Mouse (Mus musculus) A20 (cell line): ENCODE measurements around the gene 3110009E18Rik.

Experiments
- DNase-seq: peaks from one replicate; pipeline ENCODE4 v3.0.0-alpha.2; 2011; ENCODE audit warnings: low read depth, low spot score

3110009E18Rik gene

DNA sequence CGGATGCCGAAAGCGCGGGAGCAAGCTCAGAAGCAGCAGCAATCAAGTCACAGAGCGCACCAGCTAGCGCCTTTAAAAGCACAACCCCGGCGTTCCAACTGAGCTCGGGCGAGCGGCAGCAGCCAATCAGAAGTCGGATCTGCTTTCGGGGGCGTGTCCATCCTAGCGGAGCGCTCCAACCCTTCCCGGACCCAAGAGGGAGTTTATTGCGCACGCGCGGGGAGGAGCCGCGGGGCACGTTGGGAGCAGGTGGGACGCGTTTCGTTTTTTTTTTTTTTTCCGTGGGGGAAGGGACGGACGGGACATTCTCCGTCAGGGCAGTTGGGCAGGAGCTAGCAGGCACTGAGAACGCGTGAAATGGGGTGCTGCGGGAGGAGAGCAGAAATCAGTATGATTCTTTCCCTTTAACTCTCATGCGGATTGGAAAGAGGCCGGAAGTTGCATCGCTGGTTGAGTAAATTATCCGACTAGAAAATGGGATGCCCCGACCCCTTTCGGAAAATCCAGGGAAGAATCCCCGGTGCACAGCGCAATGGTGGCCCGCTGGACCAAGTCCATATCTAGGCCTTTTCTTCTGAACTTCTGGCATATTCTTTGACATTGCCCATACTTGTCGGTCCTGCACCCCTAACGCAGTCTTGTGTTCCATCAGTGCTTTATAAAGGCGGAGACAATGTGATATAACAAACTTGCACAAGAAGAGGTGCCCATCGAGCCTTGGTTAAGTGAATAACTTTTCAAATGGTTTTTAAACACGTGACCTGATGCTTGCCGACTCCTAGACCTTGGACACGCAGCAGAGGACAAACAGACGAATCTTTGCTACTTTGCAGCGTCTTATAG lies at the start of gene 3110009E18Rik, which contains the start of gene Dbi:
3110009E18Rik (plus strand) TSS at position 219 of the 843 bp plus-strand sequence.
Dbi (minus strand) TSS at position 110 of the 843 bp plus-strand sequence.
- peak; percentile 99 for DNase-seq

DNA sequence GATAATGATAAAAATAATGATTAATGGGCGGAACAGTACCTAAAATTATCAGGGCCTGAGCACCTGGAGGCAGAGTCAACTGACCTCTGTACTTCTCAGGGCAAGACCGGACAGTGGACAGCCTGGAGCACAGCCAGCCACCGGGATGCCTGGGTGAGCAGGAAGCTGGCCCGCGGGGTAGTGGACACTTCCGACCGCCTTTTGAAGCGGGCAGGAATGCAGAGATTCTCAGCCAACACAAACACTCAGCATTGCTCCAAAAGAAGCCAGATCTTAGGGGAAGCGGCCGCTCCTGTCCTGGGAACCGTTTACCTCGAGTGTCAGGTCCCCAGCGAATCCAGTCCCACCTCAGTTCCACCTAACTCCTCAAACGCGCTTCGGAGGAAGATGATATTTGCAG lies 48.1 kb upstream of the 3110009E18Rik start:
- DNase-seq, result no peak

DNA sequence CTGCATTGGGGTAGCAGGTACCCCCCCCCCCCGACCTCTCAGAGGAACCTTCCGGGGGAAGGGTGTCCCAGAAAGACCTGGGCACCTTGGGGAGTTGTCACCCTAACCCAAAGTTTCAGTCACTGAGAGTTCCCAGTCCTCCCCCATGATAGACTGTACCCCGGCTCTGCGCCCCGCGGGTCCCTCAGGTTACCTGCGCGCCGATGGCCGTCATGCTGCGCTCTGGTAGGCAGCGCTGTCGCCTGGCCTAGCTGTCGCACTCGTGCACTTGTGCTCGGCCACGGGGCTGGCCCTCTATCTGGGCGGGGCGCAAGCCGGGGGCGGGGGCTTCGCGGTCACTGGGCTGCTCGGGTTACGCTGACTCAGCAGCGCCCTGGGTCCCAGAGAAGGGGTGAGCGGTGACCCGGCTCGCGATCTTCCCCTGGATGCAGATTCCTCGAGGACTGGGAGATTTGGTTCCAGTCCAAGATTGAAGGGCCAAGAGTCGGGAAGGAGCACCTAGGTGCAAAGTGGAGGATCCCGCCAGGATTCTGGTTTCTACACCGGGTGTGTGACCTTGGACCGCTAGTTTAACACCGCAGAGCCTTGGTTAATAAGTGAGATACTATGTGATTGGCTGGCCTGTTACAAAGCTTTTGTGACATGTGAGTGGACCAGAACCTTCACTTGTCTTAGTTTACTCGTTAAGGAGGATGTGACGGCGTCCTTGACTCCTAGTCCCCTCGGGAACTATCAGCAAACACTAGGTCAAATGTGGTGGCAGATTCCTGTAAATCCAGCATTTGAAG lies 47.3 kb upstream of the 3110009E18Rik start, which contains the start of gene Tmem37:
Tmem37 (minus strand) TSS at position 556 of the 788 bp plus-strand sequence.
- no peak for DNase-seq

DNA sequence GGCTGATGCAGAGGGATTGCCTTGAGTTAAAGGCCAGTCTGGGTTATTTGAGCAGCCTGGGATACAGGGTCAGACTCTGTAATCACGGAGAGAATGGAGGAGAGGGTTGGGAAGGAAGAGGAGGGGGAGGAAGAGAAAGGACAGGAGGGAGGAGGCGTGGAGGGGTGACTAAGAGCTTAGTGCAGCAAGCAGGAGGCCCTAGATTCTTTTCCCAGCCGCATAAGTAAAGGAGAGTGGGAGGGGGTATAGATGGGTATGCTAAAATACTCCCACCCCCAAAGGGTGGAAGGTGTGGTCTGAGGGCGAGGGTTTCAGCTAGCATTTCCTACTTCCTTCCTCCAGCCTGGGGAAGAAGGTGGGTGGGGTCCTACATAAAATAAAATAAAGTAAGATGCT lies 46.7 kb upstream of the 3110009E18Rik start:
- no peak for DNase-seq

DNA sequence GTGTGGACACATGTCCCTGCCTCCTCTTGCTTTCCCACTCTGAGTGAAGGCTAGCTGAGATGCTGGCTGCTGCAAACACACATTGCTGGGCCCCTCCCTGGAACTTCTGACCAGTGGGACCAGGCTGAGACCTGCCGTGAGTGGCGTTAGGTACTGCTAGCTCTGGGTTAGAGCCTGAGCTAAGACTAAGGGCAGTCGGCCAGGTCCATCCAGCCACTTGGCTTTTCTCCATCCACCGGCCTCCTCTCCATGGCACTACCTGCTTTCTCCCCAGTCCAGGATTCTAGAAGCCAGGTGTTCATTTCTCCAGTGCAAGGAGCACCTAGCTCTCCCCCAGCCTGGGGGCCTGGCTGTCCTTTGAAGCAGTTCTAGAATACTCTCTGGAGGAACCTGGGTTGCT lies 46.1 kb upstream of the 3110009E18Rik start:
- no peak for DNase-seq

DNA sequence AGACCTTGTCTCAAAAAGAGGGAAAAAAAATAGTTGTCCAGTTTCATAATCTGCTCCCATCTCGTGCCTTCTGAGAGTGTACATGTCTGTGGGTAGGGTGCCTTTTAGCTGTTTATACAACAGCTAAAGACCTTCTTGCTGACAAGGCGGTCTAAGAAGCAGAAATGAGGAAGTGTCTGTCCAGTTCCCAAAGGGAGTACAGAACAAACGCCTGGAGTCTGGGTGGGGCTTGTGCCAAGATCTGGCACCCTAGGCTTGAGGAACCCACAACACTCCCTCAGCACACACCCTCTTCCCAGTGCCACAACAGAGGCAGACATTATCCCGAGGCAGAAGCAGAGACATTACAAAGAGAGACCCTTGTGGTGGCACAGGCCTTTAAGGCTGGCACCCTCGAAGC lies 45.5 kb upstream of the 3110009E18Rik start:
- DNase-seq, result no peak

DNA sequence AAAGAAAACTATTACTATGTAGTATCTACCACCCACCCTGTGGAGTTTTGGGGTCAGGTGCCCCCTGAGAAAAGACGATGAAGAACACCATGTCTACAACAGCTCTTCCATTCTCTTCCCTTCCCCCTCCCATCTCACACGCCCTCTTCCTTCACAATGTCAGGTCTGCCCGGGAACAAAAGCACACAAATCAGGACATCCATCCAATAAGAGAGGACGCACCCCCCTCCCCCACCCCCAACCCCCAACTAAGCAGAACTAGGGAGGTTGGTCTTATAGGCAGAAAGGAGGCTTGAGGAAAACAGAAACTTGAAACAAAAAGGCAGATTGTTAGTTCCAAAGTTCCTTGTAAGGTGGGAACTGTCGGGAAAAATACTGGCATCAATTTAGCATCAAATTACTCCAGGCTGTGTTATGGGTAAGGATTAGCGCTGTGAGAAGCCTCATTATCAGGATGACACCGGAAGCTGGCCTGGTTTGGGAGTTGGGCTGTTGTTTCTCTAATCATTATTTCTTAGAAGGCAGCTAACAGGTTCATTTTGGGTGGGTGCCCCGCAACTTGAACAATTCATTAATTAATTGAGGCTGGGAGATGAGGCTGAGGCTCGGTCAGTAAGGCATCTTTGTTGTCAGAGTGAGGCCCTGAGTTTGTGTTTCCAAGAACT lies 43.1 kb upstream of the 3110009E18Rik start:
- DNase-seq, result no peak

DNA sequence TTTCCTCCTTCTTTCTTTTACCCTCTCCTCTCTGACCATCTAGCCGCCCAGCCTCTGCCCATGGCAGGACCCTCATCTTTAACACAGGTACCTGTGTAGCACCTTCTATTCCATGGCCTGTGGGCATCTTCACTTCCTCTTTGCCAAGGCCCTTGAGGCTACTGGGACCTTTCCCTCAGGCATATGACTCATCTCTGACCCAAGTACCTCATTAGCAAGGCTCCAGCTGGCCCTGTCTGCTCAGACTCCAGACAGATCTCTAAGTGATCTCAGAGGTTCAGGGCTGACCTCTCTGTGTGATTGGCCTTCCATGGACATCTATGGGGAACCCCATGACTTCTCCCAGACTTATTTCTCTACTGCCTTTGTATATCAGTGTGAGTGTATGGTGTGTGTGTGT lies 40.4 kb upstream of the 3110009E18Rik start:
- peak; percentile 36 for DNase-seq

DNA sequence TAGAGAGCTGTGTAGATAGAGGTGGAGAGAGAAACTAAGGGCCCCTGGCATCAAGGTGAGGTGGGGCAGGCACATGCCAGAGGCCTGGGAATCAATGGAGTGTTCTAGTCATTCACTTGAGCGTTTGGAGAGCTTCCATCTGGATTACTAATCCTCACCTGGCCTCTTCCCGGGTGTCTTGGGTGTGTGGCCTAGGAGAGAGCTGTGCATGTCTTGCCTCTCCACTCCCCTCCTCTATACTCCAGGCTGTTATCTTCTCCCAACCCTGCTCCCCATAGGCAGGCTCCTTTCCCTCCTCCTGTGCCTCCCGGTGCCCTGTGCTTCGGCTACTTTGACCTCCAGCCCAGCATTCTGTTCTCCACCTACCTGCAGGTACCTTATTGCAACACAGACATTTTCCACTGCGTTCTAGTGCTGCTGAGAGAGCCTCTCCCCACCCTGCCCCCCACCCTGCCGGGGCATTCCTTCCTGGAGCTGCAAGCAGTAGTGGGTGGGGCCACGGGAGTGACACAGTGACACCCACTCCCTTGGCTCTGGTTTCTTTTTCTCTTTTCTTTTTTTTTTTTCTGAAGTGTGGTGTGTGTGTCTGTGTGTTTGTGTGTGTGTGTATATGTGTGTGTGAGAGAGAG lies 37.9 kb upstream of the 3110009E18Rik start:
- no peak for DNase-seq

DNA sequence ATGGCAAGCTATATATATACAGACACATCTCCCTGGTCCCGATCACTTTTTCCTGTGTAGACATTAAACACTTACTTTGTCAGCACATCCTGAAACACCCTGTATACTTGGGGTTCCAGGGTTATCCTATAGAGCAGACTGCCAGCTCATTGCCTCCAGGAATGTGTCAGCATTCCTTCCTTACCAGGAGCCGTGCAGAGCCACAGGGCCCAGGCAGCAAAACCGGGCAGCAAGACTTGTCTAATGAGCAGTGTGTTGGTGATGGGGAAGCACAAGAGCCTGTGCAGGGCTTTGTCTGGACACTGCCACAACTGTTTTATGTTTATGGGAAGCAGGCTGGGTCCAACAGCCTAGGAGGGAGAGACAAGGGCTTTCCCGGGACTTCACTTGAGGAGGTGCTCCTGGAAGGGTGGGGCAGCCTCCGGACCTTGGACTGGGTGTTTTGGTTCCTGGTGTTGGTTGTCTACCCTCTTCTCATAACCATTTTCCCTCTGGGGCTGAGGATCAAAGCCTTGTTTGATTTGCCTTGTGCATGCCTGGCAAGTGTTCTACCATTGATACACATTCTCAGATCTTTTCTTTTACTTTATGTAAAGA lies 37.0 kb upstream of the 3110009E18Rik start:
- no peak for DNase-seq

DNA sequence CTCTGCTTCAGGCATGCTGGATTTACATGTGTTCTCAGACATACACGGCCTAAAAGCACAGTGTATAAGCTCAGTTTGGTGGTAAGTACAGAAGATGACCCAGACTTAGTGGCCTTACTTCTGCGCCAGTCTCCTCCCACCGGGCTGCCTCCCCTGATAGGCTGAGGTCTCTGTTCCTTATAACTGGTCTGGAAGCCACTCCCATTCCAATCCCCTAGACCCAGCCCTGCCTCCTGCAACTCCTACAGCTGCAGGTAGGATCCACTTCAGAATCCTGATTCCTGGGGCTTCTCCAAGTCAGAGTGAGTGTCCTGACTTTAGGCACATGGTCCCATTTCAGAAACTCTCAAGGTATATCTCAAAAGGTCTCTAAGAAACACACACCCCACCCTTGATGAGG lies 35.3 kb upstream of the 3110009E18Rik start:
- DNase-seq, result no peak

DNA sequence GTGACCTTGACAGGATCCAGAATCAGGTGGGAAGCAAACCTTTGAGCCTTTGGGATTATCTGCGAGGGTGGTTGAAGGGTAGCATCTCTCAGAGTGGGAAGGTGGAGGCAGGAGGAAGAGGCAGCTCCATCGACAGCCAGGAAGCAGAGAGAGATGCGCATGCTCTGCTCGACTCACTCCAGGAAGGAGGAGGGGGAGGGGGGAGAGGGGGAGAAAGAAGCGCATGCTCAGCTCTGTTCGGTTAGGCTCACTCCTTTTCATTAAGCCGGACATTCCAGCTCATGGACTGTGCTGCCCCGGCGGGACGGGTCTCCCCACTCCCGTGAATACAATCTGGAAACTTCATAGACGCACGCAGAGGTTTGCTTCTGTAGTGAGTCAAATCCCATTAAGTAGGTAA lies 34.3 kb upstream of the 3110009E18Rik start:
- no peak for DNase-seq

DNA sequence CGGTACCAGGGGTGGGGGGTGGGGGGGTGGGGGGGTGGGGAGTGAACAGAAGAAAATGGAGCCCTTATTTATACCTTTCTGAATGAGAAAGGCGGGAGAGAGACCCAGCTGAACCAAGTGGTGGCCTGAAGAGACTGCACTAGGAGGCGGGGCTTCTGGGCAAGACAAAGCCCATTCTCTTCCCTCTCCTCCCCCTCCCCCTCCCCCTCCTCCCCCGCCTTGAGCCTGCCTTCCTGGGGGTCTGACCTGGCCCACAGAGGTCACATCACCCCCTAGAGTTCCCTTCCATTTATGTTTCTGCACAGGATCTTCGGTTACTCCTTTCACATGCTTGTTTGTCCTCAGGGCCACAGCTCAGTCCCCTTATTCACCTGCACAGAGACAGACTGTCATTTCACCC lies 31.8 kb upstream of the 3110009E18Rik start:
- DNase-seq, result no peak

DNA sequence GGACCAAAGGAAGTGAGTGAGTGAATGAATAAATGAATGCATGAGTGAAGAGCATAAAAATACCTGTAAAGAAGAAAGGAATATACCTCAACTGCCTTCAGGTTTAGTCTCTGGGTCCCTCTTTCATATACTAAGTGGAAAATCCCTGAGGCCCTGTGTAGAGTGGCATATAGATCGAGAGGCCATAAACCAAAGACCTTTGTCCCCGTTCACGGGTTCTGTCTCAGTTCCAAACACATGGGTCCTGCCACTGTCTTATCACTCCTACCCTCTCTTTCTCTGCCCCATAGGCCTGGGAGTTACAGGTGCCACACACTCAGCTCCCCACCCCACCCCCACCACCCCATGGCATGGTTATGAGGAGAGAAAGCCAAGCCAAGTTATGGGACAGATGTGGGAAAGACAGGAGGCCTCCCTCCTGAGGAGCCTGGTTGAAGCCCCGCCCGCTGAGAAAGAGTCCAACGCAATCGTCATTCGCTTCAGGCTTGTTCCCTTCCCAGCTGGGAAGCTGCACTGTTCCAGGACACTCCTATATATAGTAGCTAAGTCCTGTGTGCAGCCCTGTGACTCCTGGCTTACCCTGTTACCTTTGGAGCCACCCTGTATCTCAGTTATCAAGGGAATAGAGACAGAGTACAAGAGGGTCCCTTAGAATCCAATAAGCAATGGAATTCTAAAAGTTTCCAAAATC lies 30.0 kb upstream of the 3110009E18Rik start:
- no peak for DNase-seq

DNA sequence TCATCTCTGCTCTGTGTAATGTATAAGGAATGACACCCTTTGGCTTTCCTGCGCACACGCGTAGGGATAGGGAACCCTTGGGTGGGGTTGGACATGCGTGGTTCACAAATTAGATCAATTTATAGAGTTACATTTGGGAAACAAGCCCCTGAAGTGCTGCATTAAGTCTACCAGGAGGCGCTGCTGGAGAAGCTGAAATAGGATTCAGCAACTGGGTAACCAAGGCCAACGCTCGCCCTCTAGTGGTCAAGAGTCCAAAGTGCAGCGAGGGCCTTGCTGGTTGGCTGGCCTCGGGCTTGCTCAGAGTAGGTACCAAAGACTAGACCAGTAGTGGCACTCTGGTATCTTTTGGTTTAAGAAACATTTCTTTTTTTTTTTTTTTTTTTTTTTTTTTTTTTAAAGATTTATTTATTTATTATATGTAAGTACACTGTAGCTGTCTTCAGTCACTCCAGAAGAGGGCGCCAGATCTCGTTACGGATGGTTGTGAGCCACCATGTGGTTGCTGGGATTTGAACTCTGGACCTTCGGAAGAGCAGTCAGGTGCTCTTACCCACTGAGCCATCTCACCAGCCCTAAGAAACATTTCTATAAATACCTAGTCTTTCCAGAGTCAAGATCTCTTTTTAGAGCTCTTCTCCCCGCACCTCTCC lies 27.4 kb upstream of the 3110009E18Rik start:
- DNase-seq, result peak; percentile 77

DNA sequence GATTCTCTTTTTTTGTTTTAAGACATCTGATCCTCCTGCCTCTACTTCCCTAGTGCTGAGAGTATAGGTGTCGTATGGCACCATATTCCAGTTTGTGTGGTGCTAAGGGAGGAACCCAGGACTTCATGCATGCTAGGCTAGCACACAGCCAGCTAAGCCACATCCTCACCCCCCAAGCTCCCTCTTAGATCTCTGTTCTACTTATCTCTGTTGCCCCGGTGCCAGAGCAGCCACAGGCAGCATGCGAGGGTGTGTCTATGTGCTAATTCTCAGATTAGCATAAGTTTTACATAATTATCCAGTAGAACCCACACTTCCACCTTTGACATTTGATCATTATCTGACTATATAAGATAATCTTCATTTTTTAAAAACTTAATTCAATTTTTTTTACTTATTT lies 26.1 kb upstream of the 3110009E18Rik start:
- DNase-seq, result no peak

DNA sequence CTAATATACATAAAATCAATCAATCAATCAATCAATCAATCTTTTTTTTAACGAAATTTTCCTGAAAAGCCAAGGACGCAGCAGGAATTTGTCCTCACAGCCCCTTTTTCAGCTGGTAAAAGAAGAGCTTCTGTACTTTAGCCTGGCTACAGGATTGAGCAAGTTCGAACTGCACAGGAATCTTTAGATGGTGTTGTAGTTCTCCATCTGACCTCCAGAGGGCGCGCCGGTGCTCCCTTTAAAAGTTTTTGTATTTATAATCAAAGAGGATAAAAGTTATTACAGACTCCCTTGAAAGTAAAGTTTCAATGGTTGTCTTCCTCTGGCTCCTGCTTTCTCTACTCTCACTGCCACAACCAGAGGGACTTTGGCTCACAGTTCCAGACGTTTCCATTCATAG lies 22.7 kb upstream of the 3110009E18Rik start:
- peak; percentile 61 for DNase-seq

DNA sequence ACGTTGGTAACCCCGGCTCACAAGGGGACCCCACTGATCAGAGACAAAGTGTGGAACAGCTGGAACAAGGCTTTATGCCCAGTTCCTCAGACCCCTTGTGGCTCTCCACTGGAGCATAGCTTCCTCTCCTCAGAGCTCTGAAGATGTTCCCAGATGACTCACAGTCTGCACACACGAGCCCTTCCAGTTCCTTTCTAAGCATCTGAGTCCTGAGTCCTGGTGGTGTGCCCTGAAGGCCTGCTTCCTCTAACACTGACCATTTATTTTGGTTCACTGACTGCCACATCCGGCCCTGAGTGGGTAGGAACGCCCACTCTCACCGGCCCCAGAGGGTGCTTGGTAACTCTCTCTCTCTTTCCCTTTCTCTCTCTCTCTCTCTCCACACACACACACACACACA lies 21.5 kb upstream of the 3110009E18Rik start:
- DNase-seq, result peak; percentile 38

DNA sequence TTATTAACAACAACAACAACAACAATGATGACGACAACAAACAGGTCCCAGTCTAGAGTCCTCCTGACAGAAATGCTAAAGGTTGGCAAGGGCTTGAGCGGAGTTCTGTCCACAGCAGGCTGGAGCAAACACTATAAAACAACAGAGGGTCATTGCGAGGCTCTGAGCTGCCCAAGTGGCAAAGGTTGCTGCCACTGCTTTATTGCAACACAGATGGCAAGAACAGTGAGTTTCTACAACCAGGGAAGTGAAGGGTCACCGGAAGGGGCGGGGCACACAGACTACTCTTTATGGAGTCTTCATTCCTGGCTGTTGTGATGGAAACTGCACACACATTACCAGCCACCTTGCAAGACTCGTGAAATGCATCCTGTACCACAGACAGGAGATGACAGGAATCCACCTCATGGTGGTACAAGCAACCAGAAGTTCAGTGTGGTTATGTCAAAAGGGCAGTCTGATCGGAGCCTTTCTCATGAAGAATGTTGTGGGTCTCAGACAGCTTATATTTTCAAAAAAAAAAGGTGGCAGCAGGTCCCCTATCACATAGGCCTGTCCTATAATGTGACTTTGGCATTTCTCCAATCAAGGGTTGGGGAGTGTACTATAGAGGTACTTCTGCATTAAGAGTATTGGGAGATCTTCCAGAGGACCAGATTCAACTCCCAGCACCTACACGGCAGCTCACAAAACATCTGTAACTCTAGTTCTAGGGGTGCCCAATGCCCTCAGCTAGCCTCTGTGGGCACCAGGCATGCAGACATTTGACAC lies 20.3 kb upstream of the 3110009E18Rik start:
- DNase-seq, result no peak
